Mouse (Mus musculus) embryo, embryonic 10 days (tissue): ENCODE results near the gene Heyl.

Experiments
- DNase-seq: peaks from one replicate; pipeline ENCODE4 v3.0.0-alpha.2; 2015; ENCODE audit warnings: low spot score

The Heyl gene

GRCm38 (mm10) chr4:123233492-123234084 is at the start of gene Heyl:
Gene Heyl, plus strand, starts transcription at chr4:123233556.
- no peak for DNase-seq

GRCm38 (mm10) chr4:123184816-123185215 is 48.5 kb upstream of the Heyl start:
- DNase-seq = no peak

- DNase-seq = no peak
Measured at GRCm38 (mm10) chr4:123192336-123192735, 41.0 kb upstream of the Heyl start.

- no peak for DNase-seq
Measured at GRCm38 (mm10) chr4:123193791-123194190, 39.6 kb upstream of the Heyl start.

GRCm38 (mm10) chr4:123196695-123197094 is 36.7 kb upstream of the Heyl start:
- no peak for DNase-seq

- DNase-seq = peak; percentile 80
Measured at GRCm38 (mm10) chr4:123200771-123201185, 32.6 kb upstream of the Heyl start.

- peak; percentile 52 for DNase-seq
Measured at GRCm38 (mm10) chr4:123201186-123202093, 31.9 kb upstream of the Heyl start, which contains the start of gene Nt5c1a. Gene Nt5c1a, plus strand, starts transcription at chr4:123201504.

GRCm38 (mm10) chr4:123202094-123202420 is 31.3 kb upstream of the Heyl start:
- DNase-seq = no peak

GRCm38 (mm10) chr4:123207337-123207736 is 26.0 kb upstream of the Heyl start:
- DNase-seq = no peak

GRCm38 (mm10) chr4:123210996-123211395 is 22.4 kb upstream of the Heyl start:
- DNase-seq = no peak

GRCm38 (mm10) chr4:123211453-123211852 is 21.9 kb upstream of the Heyl start:
- no peak for DNase-seq

GRCm38 (mm10) chr4:123212330-123212729 is 21.0 kb upstream of the Heyl start:
- DNase-seq = no peak

- no peak for DNase-seq
Measured at GRCm38 (mm10) chr4:123213975-123214374, 19.4 kb upstream of the Heyl start.

GRCm38 (mm10) chr4:123215367-123215766 is 18.0 kb upstream of the Heyl start:
- no peak for DNase-seq

- no peak for DNase-seq
Measured at GRCm38 (mm10) chr4:123216782-123217181, 16.6 kb upstream of the Heyl start.

GRCm38 (mm10) chr4:123219720-123220357 is 13.5 kb upstream of the Heyl start:
- DNase-seq = peak; percentile 87

- DNase-seq = no peak
Measured at GRCm38 (mm10) chr4:123220637-123221036, 12.7 kb upstream of the Heyl start.

GRCm38 (mm10) chr4:123223309-123223708 is 10.0 kb upstream of the Heyl start:
- no peak for DNase-seq

- DNase-seq = no peak
Measured at GRCm38 (mm10) chr4:123225718-123226403, 7.5 kb upstream of the Heyl start.

GRCm38 (mm10) chr4:123227707-123228106 is 5.6 kb upstream of the Heyl start:
- DNase-seq = peak; percentile 44

- peak; percentile 71 for DNase-seq
Measured at GRCm38 (mm10) chr4:123228270-123228669, 5.1 kb upstream of the Heyl start.

- no peak for DNase-seq
Measured at GRCm38 (mm10) chr4:123229166-123229565, 4.2 kb upstream of the Heyl start.
